Mouse (Mus musculus): ENCODE data around the gene Gars.

- TF ChIP-seq CTCF (IDR thresholded peaks at IDR 0.05; ENCODE audit: low read depth) (no peak), EP300 (optimal IDR thresholded peaks at IDR 0.05) (no peak)
Observed at GRCm38 (mm10) chr6:55018417-55018816, 19.4 kb upstream of the Gars start.
